Mouse (Mus musculus): ENCODE data around the gene Ykt6. TPM values are rescaled to one million over a fixed set of nuclear protein-coding genes. Genes with fewer than 3 reads are reported as not detected.

Gene Ykt6
- total RNA-seq, 4 experiments from 2014 or later: 77.3 to 84.9 (median 82.7) TPM

Other genes with a start within 250 kb of the Ykt6 start
- 10 to 100 TPM; 58.0 to 65.8 (median 61.4) TPM for gene Mrps24, start 240.0 kb upstream of the Ykt6 start, total RNA-seq (2022)
- 10 to 100 TPM; 71.7 to 74.7 (median 73.3) TPM for gene Urgcp, start 193.3 kb upstream of the Ykt6 start, total RNA-seq (2022)
- 10 to 100 TPM; 59.1 to 73.2 (median 66.7) TPM for gene Dbnl, start 167.2 kb upstream of the Ykt6 start, total RNA-seq (2022)
- 10 to 100 TPM in 3 of 4 experiments, 1 to 10 TPM in 1; 8.3 to 11.8 (median 10.7) TPM for gene Pgam2, start 152.0 kb upstream of the Ykt6 start, total RNA-seq (2022)
- 10 to 100 TPM in 3 of 4 experiments, 1 to 10 TPM in 1; 9.8 to 14.5 (median 13.4) TPM for gene Polm, start 117.7 kb upstream of the Ykt6 start, total RNA-seq (2022)
- 10 to 100 TPM; 22.3 to 25.7 (median 24.6) TPM for gene Aebp1, start 93.7 kb upstream of the Ykt6 start, total RNA-seq (2022)
- 10 to 100 TPM; 22.1 to 26.9 (median 23.4) TPM for gene Pold2, start 77.4 kb upstream of the Ykt6 start, total RNA-seq (2022)
- gene Myl7, start 56.9 kb upstream of the Ykt6 start, total RNA-seq (2022): not detected
- gene Gck, start 5.6 kb upstream of the Ykt6 start, total RNA-seq (2022): 1 to 10 TPM in 3 of 4 experiments, under 1 TPM in 1; 0.81 to 2.3 (median 1.2) TPM
- gene Camk2b, start 110.7 kb downstream of the Ykt6 start, total RNA-seq (2022): 100 to 1,000 TPM; 652 to 710 (median 699) TPM
- under 1 TPM; 0.30 to 0.53 (median 0.39) TPM for gene A730071L15Rik, start 244.3 kb downstream of the Ykt6 start, total RNA-seq (2022)
- 100 to 1,000 TPM; 138 to 154 (median 147) TPM for gene Nudcd3, start 244.7 kb downstream of the Ykt6 start, total RNA-seq (2022)